Mouse (Mus musculus) E14TG2a.4 (cell line): ENCODE data around the gene Zkscan1.

Experiments
- CTCF ChIP-seq: conservative IDR thresholded peaks from 2 replicates; pipeline ENCODE4 v1.5.1; 2014; ENCODE audit warnings: low read length
- NANOG ChIP-seq: IDR thresholded peaks from 2 replicates; pipeline ENCODE4 v1.6.1; 2014; ENCODE audit warnings: borderline replicate concordance, low read length, mixed read lengths
- POU5F1 ChIP-seq: IDR thresholded peaks from 2 replicates; pipeline ENCODE4 v1.6.1; 2014; ENCODE audit warnings: low read length, borderline replicate concordance

DNA sequence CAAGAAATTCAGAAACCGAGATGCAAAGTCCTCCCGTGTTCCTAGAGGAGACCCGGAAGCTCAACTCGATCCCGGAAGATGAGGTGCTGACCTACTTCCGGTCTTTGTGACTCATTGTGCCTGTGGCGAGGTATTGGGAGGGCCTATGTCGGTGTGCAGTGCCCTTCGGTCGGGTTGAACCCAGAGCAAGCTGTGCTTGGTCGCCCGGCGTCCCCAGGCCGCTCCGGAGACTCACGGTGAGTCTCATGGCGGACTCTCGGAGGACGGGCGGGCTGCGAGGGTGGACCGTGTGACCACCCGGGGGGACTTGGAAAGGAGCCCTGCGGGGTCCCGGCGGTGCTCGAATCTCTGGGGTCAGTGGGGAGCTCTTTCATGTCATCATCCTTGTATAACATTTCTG is at the start of gene Zkscan1:
- TF ChIP-seq CTCF (no peak), POU5F1 (no peak), NANOG (no peak)
